Mouse (Mus musculus) cerebellum, adult 2 months (tissue): Measurements from ENCODE around the gene Cuedc2.

Experiments used
- CTCF ChIP-seq: fragments of 200-500 bp; IDR thresholded peaks from 2 replicates; pipeline ENCODE4 v1.5.1; 2011; ENCODE audit warnings: low read depth, mild to moderate bottlenecking, control low read depth, low read length, moderate library complexity, borderline replicate concordance; ENCODE audit not compliant: insufficient read depth
- POLR2A ChIP-seq: fragments of 200-500 bp; IDR thresholded peaks from 2 replicates; pipeline ENCODE4 v1.6.1; 2011; ENCODE audit warnings: low read length, control low read depth, borderline replicate concordance; ENCODE audit not compliant: insufficient read depth

DNA sequence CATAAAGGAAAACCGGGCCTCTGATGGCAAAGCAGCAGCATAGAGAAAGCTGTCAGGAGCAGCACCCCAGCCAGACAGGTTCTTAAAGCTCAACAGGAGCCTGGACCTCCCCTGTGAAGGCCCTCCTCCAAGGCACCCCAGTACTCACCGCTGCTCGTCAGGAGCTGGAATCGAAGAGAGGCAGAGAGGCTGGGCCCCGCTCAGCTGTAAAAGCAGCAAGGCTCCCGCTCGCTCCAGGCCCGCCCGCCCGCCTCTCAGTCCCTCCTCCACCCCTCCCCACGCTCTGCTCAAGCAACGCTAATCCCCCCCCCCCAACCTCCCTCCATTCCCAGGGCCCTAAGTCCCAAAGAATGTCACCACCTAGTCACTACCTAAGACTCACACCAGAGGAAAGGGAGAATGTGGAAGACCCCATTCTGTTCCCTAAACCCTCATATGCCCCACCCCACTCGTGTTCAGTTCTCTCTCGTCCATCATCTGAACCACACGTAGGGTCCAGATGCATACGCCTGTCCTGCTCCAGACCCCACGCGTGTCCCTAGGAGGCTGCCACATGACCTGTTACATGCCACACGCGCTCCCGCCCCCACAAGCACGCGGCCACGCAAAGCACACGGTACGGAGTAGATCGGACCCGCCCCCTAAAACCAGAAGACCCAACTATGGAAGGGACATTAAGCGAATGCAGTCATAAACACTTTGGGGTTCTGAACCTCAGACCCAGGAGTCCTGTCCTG is 12.3 kb downstream of the Cuedc2 start:
- TF ChIP-seq CTCF (no peak), POLR2A (no peak)
